Mouse (Mus musculus) right cerebral cortex, postnatal 4 days (tissue): ENCODE results near the gene Gale.

Experiments
- DNase-seq: peaks from one replicate; pipeline ENCODE4 v3.0.0-alpha.2; 2022

The Gale gene

GRCm38 (mm10) chr4:135945706-135946105, 17.8 kb upstream of the Gale start:
- DNase-seq = no peak

DNA sequence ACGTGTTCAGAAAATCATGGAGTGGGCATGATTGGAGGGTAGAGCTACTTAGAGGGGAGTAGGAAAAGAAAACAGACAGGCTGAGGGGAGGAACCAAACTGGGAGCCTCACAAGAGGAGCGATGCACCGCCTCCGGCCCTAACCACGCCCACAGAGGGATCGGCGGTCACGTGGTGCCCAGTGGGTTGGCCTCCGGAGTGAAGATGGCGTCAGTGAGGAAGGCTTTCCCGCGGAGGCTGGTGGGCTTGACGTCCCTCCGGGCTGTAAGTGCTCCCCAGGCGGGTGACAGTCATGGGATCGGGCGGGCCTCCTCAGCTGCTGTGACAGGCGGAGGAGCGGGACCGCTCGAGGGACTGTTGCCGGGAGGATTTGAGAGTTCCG, 17.3 kb upstream of the Gale start, which contains the start of gene Hmgcl:
Hmgcl (plus strand) TSS at position 171 of the 381 bp plus-strand sequence.
- DNase-seq = peak; percentile 91

GRCm38 (mm10) chr4:135946659-135947301, 16.7 kb upstream of the Gale start:
- no peak for DNase-seq

GRCm38 (mm10) chr4:135948142-135948541, 15.4 kb upstream of the Gale start:
- DNase-seq = no peak

DNA sequence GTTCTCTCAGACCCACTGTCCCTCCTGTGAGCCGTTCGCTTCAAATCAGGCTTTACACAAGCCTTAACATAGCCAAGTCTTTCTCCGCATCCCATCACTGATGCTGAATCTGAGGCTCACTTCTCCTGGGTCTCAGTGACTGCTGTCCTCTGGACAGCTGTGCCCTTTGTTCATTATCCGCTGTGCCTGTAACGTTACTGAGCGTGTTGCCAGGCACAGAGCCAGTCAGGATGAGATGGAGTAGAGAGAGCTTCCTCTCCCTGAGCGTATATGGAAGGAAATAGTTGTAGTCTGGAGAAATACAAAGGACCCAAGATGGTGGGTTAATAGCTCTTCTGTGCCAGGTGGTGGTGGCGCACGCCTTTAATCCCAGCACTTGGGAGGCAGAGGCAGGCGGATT, 14.1 kb upstream of the Gale start:
- DNase-seq = no peak

- DNase-seq = no peak
Measured at GRCm38 (mm10) chr4:135949911-135950310, 13.6 kb upstream of the Gale start.

- no peak for DNase-seq
Measured at GRCm38 (mm10) chr4:135950365-135950764, 13.2 kb upstream of the Gale start.

DNA sequence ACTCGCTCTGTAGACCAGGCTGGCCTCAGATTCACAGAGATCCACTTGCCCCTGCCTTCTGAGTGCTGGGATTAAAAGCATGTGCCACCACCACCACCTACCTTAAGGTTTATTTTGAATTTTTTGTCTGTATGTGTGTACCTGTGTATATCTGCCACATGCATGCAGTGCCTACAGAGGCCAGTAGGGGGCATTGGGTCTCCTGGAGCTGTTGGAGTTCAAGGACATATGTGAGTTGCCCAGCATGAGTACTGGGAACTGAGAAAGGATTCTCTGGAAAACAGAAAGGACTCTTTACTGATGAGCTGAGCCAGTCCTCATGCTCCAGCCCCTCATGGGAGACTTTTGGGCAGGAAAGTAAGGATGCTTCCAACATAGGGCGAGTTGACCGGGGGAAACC, 12.0 kb upstream of the Gale start:
- no peak for DNase-seq

GRCm38 (mm10) chr4:135953179-135953578, 10.3 kb upstream of the Gale start:
- no peak for DNase-seq

GRCm38 (mm10) chr4:135954241-135954640, 9.3 kb upstream of the Gale start:
- DNase-seq = peak; percentile 83

DNA sequence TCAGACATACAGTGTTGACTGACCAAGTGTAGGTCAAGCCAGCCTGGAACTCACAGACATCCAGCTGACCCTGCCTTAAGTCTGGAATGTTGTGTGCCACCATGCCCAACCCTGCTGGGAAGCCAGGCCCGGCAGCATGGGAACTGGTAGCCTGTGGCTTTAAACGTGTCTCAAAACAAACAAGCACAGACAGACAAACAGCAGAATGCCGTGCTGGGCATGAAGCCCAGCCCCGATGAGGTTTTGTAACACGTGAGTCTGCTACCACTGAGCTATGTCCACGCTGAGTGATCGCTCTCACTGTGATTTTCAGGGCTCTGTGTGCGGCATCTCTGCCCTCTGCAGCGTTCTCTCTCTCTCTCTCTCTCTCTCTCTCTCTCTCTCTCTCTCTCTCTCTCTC, 7.6 kb upstream of the Gale start:
- DNase-seq = no peak

DNA sequence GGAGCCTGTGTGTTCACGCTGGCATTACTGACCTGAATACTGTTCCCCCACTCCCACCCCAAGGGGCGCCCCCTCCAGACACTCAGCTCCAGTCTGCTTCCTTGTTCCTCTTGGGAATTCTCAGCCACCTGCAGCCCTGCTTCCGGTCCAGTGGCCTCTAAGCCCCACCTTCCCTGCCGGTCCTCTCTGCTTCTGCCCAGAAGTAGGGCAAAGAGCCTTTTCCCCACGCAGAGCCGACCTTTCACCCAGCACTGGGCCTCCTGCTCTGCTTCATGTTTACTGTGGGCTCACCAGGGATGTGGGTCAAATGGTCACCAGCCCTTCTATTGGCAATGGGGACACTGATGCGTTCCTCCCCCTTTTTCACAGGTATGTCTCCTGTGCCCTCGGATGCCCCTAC, 5.2 kb upstream of the Gale start:
- DNase-seq = no peak

GRCm38 (mm10) chr4:135960717-135961116, 2.8 kb upstream of the Gale start:
- DNase-seq = peak; percentile 80

DNA sequence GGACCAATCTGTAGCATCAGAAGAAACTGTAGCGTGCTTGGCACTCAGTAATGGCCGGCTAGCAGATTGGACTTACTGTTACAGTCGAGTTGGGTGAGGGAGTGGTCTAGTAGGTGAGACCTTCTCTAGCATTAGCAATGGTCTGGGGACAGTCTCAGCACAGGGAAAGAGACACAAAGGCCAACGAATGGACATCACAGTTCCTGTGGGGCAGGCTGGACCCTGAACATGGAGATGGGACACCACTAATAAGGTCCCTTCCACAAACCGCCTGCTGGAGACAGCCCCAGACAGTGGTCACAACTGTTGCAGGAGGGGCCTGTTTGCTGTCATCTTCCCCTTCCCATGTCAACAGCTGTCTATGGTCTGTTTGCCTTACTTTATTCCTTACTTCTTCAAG, 1.8 kb upstream of the Gale start:
- no peak for DNase-seq

DNA sequence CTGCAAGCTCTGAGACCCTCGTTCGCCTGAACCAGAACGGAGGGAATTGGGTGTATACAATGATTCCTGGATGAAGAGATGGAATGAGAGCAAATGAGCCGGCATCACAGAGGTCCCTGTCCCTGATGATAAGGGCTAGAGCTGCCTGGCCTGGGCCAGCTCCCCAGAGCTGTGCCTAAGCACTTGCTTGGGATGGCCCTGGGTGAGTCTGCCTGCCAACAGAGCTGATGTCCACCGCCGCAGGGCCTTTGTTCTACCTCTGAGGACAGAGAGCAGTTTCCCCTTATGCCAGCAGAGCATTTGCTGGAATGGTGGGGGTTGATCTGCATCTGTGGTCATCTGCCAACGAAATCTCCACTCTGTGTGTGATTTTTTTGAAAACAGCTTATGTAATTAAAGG, 1.3 kb upstream of the Gale start:
- no peak for DNase-seq

DNA sequence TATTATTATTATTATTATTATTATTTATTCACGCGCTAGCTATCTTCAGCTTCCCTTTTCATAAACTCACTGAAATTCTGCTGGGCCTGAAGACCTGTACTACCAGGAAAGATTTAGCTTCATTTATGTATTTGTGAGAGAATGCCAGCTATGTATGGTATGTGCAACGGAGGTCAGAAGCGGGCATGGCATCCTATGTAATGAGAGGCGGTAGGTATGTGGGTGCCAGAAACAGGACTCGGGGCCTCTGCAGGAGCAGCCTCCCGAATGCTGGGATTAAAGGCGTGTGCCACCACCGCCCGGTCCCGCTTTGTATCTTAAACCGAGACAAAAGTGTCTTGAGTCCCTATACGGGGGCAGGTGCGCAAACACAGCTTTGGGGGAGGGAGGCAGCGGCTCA, 581 bp upstream of the Gale start:
- DNase-seq = no peak

- DNase-seq = peak; percentile 53
Measured at GRCm38 (mm10) chr4:135964426-135964825, 899 bp downstream of the Gale start.

GRCm38 (mm10) chr4:135965113-135965512, 1.6 kb downstream of the Gale start:
- DNase-seq = no peak

GRCm38 (mm10) chr4:135966283-135966682, 2.8 kb downstream of the Gale start:
- no peak for DNase-seq

- DNase-seq = no peak
Measured at GRCm38 (mm10) chr4:135967086-135967760, 3.7 kb downstream of the Gale start.

DNA sequence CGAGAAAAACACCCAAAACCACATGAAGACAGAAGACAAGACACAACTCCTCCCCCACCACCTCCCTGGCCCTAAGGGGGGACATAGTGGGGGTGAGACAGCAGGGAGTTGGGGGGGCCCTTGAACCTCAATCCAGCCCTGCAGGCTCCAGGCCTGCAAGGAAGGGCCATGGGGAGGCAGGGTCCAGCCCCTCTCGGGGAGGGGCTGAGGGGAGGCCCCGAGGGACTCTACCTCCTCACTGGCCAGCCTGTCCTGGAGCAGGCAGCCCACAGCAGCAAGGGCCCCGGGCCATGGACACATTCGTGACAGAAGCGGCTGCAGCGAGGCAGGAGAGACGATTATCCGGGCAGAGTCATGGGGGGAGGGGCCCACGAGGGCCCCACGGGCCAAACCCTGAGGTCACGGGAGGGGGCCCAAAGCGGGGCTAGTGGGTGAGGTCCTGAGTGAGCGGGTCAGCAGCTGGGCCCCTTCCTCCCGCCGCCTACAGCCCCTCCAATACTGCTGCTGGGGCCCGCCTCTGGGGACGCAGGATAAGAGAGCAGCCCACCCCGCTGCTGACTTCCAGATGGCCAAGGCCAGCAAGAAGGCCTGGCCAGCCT, 4.8 kb downstream of the Gale start:
- no peak for DNase-seq

- no peak for DNase-seq
Measured at GRCm38 (mm10) chr4:135969070-135969750, 5.7 kb downstream of the Gale start.

- no peak for DNase-seq
Measured at GRCm38 (mm10) chr4:135970585-135970984, 7.1 kb downstream of the Gale start.
